Mouse (Mus musculus): ENCODE data around the gene Trip4. TPM values are rescaled to one million over a fixed set of nuclear protein-coding genes. Genes with fewer than 3 reads are reported as not detected.

Trip4 gene
- total and polyA plus RNA-seq, 3 experiments: 13.4 to 13.5 TPM; not detected in 1

- no peaks in the 10 kb centered on the region for H3K27me3 ChIP-seq (ENCODE audit: control insufficient read depth in 1 of 2, insufficient read depth in 2 of 2, low read length in 2 of 2)
- H3K79me2 ChIP-seq (ENCODE audit: control insufficient read depth, insufficient read depth, low read length, poor library complexity): peaks cover 30% of the 10 kb centered on the region
- H3K4me1 ChIP-seq (ENCODE audit: control insufficient read depth in 1 of 2, insufficient read depth in 2 of 2, low read length in 2 of 2): peaks cover 16 to 23% of the 10 kb centered on the region in 2 experiments
- peak overlapping the region; percentile 94 for H3K9ac ChIP-seq (ENCODE audit: control insufficient read depth, low read depth, low read length, poor library complexity, severe bottlenecking)
- TF ChIP-seq JUND (IDR thresholded peaks at IDR 0.05; ENCODE audit: low read depth, low read length) (no peak), TAL1 (IDR thresholded peaks at IDR 0.05; ENCODE audit: low read length) (no peak), POLR2AphosphoS2 (IDR thresholded peaks at IDR 0.05; ENCODE audit: low read length) (no peak), ZNF384 (IDR thresholded peaks at IDR 0.05; ENCODE audit: low read depth, low read length) (no peak), MYB (IDR thresholded peaks at IDR 0.05; ENCODE audit: low read depth, low read length) (no peak), CTCF (IDR thresholded peaks at IDR 0.05 in 2 of 3, conservative IDR thresholded peaks at IDR 0.05 in 1 of 3; ENCODE audit: control insufficient read depth in 1 of 3, insufficient read depth in 1 of 3, low read depth in 2 of 3, low read length in 3 of 3, poor library complexity in 1 of 3, severe bottlenecking in 1 of 3) (no peak), MXI1 (IDR thresholded peaks at IDR 0.05; ENCODE audit: low read depth, low read length) (no peak; the same call in 1 of the 2 replicates), POLR2AphosphoS5 (IDR thresholded peaks at IDR 0.05; ENCODE audit: borderline replicate concordance, low read depth, low read length) (no peak), POLR2A (IDR thresholded peaks at IDR 0.05; ENCODE audit: control insufficient read depth in 1 of 2, insufficient read depth in 1 of 2, low read depth in 1 of 2, low read length in 2 of 2, poor library complexity in 1 of 2) (peak in 1 of 2 experiments; percentile 40; a peak in 2 of 4 replicates), ZKSCAN1 (IDR thresholded peaks at IDR 0.05; ENCODE audit: low read depth, low read length) (no peak), TCF12 (IDR thresholded peaks at IDR 0.05; ENCODE audit: low read depth, low read length) (no peak), GATA1 (IDR thresholded peaks at IDR 0.05; ENCODE audit: low read depth, low read length) (no peak), SIN3A (IDR thresholded peaks at IDR 0.05; ENCODE audit: low read length) (peak; percentile 34), RAD21 (IDR thresholded peaks at IDR 0.05; ENCODE audit: low read depth, low read length) (no peak), EP300 (IDR thresholded peaks at IDR 0.05; ENCODE audit: low read depth in 1 of 2, low read length in 2 of 2) (0 out of 4 replicates have a peak, but pooled peaks of 1 of the 2 experiments have one; percentile 15), BHLHE40 (IDR thresholded peaks at IDR 0.05; ENCODE audit: borderline replicate concordance, low read depth, low read length) (no peak), NELFE (IDR thresholded peaks at IDR 0.05; ENCODE audit: low read depth, low read length) (peak; percentile 39), MYC (IDR thresholded peaks at IDR 0.05; ENCODE audit: low read depth, low read length) (0 out of 2 replicates have a peak, but pooled peaks have one; percentile 29)
- H3K36me3 ChIP-seq (ENCODE audit: control insufficient read depth in 1 of 2, insufficient read depth in 2 of 2, low read length in 2 of 2): peaks cover 0 to 46% of the 10 kb centered on the region in 2 experiments; a peak in 2 of 4 replicates
- H3K9me3 ChIP-seq (replicated peaks; ENCODE audit: insufficient read depth, low read length): no peaks in the 10 kb centered on the region
- peak overlapping the region; percentile 71 for H3K27ac ChIP-seq (ENCODE audit: control insufficient read depth, low read depth, low read length)
- peak; percentile 82 for DNase-seq (ENCODE audit: low read depth, low spot score)
- H3K4me3 ChIP-seq (ENCODE audit: control insufficient read depth in 1 of 2, insufficient read depth in 1 of 2, low read depth in 2 of 2, low read length in 2 of 2): peak overlapping the region; percentile 53 to 63
These were observed 81.8 kb downstream of the Trip4 start for GRCm38 (mm10) chr9:65826588-65827343.

- no peaks in the 10 kb centered on the region for H3K27me3 ChIP-seq (ENCODE audit: control insufficient read depth in 1 of 2, insufficient read depth in 2 of 2, low read length in 2 of 2)
- H3K79me2 ChIP-seq (ENCODE audit: control insufficient read depth, insufficient read depth, low read length, poor library complexity): peaks cover 34% of the 10 kb centered on the region
- DNase-seq (ENCODE audit: low read depth, low spot score): peak; percentile 76
- H3K36me3 ChIP-seq (ENCODE audit: control insufficient read depth in 1 of 2, insufficient read depth in 2 of 2, low read length in 2 of 2): peaks cover 0 to 46% of the 10 kb centered on the region in 2 experiments; a peak in 2 of 4 replicates
- peak overlapping the region; percentile 53 to 63 for H3K4me3 ChIP-seq (ENCODE audit: control insufficient read depth in 1 of 2, insufficient read depth in 1 of 2, low read depth in 2 of 2, low read length in 2 of 2)
- TF ChIP-seq BHLHE40 (IDR thresholded peaks at IDR 0.05; ENCODE audit: borderline replicate concordance, low read depth, low read length) (no peak), ETS1 (IDR thresholded peaks at IDR 0.05; ENCODE audit: low read depth, low read length) (no peak), SIN3A (IDR thresholded peaks at IDR 0.05; ENCODE audit: low read length) (peak; percentile 37; the same call in 1 of the 2 replicates), GATA1 (IDR thresholded peaks at IDR 0.05; ENCODE audit: low read depth, low read length) (peak; percentile 60; the same call in 1 of the 2 replicates), TCF12 (IDR thresholded peaks at IDR 0.05; ENCODE audit: low read depth, low read length) (peak; percentile 44; the same call in 1 of the 2 replicates), MAFK (IDR thresholded peaks at IDR 0.05; ENCODE audit: borderline replicate concordance, low read depth, low read length) (no peak), EP300 (IDR thresholded peaks at IDR 0.05; ENCODE audit: low read depth in 1 of 2, low read length in 2 of 2) (peak in 1 of 2 experiments; percentile 52; a peak in 2 of 4 replicates), TAL1 (IDR thresholded peaks at IDR 0.05; ENCODE audit: low read length) (peak; percentile 51), MYC (IDR thresholded peaks at IDR 0.05; ENCODE audit: low read depth, low read length) (0 out of 2 replicates have a peak, but pooled peaks have one; percentile 7)
- peak overlapping the region; percentile 94 for H3K9ac ChIP-seq (ENCODE audit: control insufficient read depth, low read depth, low read length, poor library complexity, severe bottlenecking)
- peaks cover 16 to 23% of the 10 kb centered on the region in 2 experiments for H3K4me1 ChIP-seq (ENCODE audit: control insufficient read depth in 1 of 2, insufficient read depth in 2 of 2, low read length in 2 of 2)
- H3K27ac ChIP-seq (ENCODE audit: control insufficient read depth, low read depth, low read length): peak overlapping the region; percentile 71
- no peaks in the 10 kb centered on the region for H3K9me3 ChIP-seq (replicated peaks; ENCODE audit: insufficient read depth, low read length)
These were observed 82.4 kb downstream of the Trip4 start for GRCm38 (mm10) chr9:65826226-65826587.
